Mouse (Mus musculus) gastrocnemius, adult 18-20 months (tissue): ENCODE results near the gene Cd37. TPM values are rescaled to one million over a fixed set of nuclear protein-coding genes. Genes with fewer than 3 reads are reported as not detected.
A peak's percentile ranks its signal among the peaks of the same experiment; 100 is the strongest.

Experiments
- DNase-seq: peaks from one replicate; pipeline ENCODE4 v3.0.0; 2021; ENCODE audit warnings: low spot score
- total RNA-seq, 2 experiments: library from RNA; stranded (reverse); gene quantifications; 2 replicates each; pipeline ENCODE4 v1.2.3; 2021

The Cd37 gene
- total RNA-seq, 2 experiments from 2014 or later = 1.1 to 1.2 TPM

DNA sequence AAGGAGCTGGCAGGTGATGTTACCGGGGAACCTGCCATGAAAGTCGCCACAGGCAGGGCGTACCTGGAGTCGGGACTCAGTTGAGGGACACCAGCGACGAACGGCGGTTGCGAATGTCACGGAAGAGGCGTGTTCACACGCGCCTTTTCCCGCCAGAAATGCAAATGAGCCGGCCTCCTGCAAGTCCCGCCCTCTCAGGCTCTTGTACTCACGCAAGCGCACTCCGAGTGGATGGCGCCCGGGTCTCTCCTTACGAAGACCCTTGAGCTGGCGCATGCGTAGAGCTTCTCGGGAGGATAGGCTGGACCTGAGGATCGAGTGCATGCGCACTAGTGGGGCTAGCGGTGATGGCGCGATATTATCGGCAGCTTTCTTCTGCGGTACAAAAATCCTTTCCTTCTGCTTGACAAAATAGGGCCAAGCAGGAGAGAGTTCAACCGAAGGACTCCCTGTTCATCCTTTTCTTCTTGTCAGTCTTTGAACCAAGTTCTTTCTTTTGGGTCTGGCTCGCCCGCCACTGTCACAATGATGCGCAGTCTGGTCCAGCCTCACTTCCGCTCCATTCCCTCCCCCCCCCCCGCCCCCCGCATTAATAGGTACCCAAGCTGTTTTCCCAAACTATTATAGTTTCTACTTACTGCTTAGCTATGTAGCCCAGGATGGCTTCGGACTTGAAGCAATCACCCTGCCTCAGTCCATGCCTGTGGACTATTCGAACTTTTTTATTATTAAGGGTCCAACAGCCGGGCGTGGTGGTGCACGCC, 34.4 kb downstream of the Cd37 start, which contains the start of gene Ccdc155:
Gene Ccdc155 (minus strand): TSS at position 513 of the 764 bp plus-strand sequence.
- DNase-seq = peak; percentile 80

DNA sequence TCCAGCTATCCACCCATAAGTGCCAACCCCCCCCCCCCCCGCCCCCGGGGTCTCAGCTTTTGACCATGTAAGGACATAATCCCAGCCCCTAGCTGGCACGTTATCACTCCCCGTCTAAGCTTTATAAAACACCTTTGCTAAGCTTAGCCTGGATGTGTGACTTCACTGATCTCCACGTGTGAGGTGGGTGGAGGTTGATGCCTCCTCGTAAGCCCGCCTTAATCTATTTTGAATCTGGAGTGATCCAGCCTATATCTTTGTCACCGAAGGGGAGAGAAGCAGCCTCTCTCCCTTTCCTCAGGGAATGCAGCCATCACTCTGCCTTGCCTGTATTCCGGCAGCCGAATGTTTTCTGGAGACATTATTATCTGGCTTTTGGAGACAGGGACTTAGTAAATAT, 36.3 kb downstream of the Cd37 start:
- no peak for DNase-seq

DNA sequence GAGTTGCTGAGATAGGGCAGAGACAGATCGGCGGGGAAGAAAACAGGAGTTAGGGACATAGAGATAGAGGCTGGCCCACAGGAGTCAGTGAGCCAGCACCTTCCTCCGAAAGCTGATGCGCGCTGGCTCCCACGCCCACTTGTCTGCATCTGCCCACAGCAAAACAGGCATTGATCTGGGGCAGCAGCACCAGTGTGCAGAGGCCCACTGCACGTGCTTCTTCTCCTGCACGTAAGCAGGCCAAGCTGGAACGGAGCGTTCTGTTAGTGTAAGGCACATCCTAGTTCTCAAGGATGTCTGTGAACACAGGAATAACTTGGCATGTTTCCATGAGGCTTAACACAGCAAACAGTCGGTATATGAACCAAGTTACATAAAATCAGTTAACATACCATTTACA, 40.0 kb downstream of the Cd37 start:
- no peak for DNase-seq

DNA sequence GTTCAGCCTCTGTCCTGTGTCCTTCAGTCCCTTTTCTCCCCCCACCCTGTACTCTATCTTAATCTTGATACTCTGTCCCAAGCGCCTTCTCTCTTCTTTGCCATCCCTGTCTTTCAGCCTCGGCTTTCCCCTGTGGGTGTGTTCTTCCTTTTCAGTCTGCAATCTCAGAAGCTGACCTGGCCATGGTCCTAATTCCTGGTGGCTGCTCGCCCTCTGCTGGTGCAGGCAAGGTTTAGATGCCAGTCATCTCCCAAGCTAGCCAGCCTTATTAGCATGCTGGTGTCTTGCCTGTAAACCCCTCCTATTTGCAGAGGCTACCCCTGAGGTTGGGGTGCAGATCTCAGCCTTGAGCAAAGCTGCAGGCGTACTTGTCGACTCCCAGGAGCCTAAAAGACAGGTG, 40.5 kb downstream of the Cd37 start:
- DNase-seq = peak; percentile 76

DNA sequence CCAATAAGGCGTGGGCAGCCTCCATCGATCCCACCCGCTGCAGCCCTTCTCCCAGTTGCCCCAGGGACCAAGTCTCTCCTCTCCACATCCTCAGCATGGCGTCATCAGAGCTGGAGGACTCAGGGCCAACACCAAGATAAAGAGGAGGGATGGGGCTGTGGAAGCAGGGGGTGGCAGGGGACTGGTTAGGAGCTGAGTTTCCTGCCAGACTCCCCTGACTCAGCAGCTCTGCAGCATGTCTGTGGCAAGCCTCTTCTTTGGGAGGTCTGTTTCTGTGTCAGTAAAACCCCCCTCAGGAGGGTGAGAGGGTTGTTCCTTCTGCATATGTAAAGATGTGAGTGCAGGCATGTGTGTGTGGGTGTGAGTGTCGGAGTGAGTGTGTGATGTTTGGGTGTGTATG, 41.9 kb downstream of the Cd37 start:
- DNase-seq = no peak

DNA sequence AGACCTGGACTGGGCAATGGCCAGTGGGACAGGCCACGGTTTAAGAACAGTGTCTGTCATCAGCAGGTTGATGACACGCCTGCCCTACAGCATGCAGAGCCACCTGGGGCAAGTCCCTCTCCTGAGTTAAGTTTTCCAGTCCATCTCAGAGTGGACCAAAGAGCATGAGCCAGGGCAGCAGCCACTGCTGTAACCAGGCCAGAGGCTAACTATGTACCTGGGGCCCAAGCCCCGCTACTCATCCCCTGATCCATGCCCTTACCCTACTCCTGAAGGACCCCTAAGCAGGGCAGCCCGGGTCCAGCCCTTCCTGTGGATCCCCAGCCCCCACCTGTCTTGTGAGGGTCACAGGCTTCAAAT, 42.8 kb downstream of the Cd37 start:
- DNase-seq = no peak

DNA sequence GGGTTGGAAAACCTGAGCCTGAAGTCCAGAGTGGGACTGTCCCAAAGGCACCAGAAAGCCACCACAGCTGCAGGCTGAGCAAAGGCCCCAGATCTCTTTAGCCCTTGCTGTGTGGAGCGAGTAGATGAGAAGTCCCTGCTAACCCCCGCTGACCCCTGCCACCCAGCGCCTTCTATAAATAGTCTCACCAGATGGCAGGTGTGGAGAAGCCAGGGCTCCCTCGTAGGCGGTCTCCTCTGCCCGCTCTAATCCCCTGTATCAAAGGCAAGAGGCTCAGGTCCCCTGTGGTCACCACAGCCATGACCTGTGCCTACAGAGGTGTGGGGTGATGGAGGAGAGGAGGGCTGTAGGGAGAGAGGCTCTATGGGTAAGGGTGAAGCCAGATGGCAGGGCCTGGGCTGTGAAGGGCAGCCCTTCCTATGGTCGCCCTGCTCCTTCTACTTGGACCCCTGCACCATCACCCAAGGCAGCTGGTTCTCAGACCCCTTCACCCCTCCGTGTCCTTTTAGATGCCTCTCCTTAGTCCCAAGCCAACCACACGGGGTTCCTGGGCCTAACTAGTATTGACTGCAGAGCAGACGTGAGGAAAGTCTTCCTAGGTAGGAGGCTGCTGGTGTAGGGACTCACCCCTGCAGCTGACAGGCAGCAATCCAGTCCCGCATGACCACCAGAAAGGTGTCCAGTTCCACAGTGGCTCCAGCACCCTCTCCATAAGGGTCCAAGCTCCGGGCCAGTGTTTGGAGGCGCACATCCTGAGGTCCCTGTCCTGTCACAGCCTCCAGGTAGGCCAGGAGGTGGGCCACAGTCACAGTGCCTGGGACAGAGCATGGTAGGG, 43.4 kb downstream of the Cd37 start:
- DNase-seq = peak; percentile 43

DNA sequence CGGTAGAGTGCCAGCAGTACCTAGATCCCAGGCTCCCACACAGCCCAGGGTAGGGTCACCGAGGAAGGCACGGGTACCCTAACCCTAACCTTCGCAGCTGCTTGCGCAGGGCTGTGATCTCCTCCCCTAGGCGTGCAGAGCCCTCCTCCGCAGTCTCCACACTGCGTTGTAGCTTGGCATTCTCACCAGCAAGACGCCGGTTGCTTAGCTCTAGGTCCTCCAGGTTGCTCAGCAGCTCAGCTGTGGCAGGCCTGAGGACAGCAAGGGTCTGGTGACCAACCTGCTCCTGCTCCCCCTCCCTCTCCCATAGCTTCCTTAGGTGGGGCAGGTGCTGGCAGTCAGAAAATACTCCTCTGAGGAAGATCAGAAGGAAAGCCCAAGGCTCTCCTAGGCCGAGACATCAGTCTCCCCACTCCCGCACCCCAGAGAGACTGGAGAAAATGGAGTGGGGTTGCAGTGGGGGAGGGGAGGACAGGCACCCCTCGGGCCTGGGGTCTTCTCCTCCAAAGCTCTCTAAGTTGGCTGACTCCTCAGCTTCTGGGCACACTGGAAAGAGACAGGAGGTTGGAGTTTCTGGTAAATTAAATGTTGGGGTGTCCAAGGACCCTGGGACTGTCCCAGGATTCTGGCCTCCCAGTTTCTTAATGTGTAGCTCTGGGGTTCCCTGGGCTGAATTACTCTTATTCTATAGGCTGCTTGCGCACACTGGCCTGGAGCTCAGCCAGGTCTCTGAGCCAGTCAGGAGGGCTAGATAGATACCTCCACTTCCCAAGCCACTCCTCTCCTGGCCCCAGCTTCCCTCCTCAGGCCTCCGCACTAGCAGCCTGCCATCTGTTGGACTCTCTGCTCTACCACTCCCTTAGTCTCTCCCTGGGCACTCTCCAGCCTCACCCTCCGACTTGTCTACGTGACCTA, 44.8 kb downstream of the Cd37 start:
- no peak for DNase-seq

DNA sequence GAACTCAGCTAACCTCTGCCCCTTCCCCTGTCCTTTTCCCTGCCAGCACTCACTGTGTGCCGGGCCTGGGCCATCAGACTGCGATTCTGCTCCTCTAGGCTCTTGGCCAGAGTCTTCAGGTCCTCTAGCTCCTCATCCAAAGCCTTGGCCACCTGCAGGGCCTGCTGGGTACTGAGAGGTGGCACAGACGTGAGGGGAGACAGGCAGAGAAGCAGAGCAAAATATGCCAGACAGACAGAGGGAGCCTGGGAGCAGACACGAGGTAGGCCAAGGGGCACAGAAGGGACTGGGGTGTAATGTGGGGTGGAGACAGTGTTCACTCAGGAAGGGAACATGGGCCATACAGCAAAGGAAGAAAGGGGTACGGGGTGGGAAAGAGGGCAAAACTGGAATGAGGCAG, 45.5 kb downstream of the Cd37 start:
- DNase-seq = no peak

DNA sequence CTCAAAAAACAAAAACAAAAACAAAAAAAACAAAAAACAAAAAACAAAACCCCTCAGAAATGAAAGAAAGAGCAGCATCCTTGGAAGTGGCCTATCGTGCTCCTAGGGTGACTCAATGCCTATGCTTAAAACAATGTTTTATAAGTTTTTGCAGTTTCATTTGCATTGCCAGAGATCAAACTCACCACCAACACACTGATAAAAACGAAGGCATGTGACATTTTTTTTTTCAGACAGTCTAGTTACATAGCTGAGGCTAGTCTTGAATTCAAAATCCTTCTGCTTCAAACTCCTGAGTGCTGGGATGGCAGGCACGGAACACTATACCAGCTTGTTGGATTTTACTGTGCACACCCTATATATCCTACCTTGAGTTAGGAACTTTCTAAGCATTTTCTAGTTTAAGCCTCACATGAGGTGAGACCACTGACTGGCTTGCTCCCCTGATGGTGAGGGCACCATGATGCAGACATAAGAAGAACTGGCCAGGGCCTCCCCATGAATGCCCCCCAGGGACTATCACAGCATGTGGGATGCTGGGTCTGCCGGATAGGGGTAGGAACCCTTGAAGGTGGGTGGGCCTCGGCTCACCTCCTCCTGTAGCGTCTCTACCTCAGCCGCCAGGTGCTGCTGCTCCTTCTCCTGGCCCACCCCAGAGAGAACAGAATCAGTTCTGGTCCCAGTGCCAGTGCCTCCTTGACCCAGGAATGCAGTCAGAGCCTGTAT, 46.2 kb downstream of the Cd37 start:
- DNase-seq = no peak

DNA sequence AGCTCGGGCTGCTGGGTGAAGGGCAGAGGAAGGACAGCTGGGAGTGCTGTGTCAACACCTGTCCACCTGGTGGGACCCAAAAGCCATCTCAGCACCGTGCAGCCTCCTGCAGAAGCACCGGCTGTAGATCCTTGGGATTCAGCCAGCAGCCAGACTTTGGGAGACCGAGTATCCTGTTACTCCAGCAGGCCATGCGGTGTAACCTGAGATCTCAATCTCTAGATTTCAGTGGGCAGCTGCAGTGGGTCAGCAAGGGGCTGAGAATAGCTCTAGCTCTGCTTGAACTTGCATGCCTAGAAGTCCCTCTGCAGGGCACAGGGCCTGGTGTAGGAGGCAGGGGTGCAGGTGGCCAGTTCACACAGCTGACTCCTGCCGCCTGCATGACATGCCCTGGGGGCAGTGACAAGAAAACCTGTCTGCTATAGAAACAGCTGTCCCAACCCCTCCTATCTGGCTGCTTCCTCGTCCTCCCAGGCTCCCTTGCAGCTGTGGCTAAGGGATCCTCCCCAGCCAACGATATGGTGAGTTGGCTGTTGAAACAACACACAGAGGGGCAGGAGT, 47.0 kb downstream of the Cd37 start:
- DNase-seq = peak; percentile 81

DNA sequence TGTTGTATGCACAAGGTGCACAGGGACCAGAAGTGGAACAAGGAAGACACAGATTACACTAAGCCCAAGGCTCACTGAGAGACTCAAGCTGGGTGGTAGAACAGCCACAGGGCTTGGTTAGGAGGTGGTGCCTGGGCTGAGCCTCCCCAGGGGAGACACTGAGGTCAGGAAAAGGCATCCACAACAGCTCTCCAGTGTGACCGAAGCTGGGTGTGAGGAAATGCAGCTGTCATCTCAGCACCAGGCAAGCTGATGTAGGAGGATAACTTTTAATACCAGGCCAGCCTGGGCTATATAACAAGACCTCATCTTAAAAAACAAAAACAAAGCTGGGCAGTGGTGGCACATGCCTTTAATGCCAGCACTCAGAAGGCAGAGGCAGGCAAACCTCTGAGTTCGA, 47.8 kb downstream of the Cd37 start:
- DNase-seq = no peak

DNA sequence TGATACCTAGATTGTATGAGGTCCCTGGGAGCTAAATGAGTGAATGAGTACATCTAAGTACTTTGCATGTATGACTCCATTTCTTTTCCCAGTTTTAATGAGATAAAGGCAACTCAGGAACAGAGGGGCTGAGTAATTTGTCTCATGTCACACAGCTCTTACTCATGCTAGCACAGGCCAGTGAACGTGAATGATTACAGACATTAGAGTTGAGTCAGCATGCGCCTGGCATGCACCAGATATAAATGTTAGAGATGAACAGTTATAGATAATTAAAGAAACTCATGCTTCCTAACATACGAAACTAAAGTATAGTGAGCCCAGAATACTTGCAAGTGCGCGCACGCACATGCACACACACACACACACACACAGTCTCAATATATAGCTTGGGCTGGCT, 48.7 kb downstream of the Cd37 start:
- DNase-seq = no peak

DNA sequence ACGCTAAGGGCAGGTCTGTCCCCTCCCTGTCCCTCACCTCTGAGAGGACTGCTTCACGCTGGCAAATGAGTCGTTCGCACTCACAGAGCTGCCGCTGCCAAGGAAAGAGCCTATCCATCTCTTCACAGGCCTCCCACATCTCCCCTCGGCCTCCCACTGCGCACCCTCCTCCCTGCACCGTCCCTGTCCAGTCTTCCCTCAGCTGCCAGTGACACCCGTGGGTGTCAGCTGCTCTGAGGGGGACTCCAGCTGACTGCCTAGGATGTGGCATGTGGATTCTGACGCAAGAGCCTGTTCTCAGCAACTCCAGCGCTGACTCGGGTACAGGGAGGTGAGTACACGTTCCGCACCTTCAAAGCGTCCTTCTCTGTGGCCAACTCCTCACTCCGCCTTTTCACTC, 49.3 kb downstream of the Cd37 start:
- DNase-seq = no peak

DNA sequence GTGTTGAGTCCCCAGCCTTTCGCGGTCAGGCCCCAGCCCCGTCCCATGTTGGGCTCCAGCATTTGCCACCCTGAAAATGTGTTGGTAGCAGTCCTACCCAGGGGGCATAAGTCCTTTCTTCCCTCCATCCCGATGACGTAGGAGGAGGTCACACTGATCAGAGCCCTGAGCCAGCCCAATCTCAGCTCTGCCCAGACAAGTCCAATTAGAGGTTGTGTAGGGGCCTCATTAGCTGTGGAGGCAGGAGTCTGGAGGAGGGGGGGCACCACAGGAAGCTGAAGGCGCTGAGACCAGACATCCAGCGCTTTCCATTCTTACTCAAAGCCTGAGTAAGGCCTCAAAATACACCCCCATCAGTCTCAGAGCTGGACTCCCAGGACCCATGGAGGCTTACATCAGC, 53.0 kb downstream of the Cd37 start:
- no peak for DNase-seq

DNA sequence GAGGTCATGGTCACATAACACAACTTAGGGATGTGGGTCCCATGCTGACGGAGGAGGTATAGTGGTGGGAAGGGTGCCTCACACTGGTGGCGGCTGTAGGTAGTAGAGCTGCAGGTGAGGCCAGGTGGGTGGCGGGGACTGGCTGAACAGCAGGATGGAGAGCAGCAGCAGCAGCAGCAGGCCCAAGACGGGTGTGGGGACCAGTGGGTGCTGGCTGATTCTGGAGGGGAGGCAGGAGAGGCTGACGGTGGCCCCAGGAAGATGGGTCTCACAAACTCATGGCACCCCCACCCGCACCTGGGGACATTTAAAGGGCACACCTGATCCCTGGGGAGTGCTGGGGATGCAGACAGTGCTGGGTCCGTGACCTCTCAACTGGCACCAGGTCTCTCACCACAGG, 55.2 kb downstream of the Cd37 start:
- no peak for DNase-seq

Other genes with a start within 250 kb of the Cd37 start
- gene Irf3, start 241.5 kb downstream of the Cd37 start, total RNA-seq = 10 to 100 TPM; 15.0 to 19.1 TPM
- 1 to 10 TPM; 8.4 to 8.5 TPM for gene Bcl2l12, start 240.4 kb downstream of the Cd37 start, total RNA-seq
- gene Scaf1, start 222.8 kb downstream of the Cd37 start, total RNA-seq = 10 to 100 TPM; 41.3 to 46.2 TPM
- gene Rras, start 221.2 kb downstream of the Cd37 start, total RNA-seq = 10 to 100 TPM; 20.8 to 26.8 TPM
- gene Prr12, start 186.2 kb downstream of the Cd37 start, total RNA-seq = 10 to 100 TPM; 13.1 to 16.0 TPM
- 10 to 100 TPM; 27.9 to 28.3 TPM for gene Nosip, start 176.7 kb downstream of the Cd37 start, total RNA-seq
- 10 to 100 TPM; 10.2 to 10.4 TPM for gene Prrg2, start 176.4 kb downstream of the Cd37 start, total RNA-seq
- 10 to 100 TPM in 1 of 2 experiments, 1 to 10 TPM in 1; 8.0 to 12.5 TPM for gene Rcn3, start 146.9 kb downstream of the Cd37 start, total RNA-seq
- 10 to 100 TPM; 27.4 to 29.1 TPM for gene Fcgrt, start 135.3 kb downstream of the Cd37 start, total RNA-seq
- gene Rps11, start 114.7 kb downstream of the Cd37 start, total RNA-seq = 100 to 1,000 TPM; 490 to 529 TPM
- 100 to 1,000 TPM; 643 to 706 TPM for gene Rpl13a, start 110.4 kb downstream of the Cd37 start, total RNA-seq
- gene Gm45713, start 102.9 kb downstream of the Cd37 start, total RNA-seq = 1 to 10 TPM in 1 of 2 experiments, not detected in 1; 1.2 TPM
- gene Flt3l, start 102.7 kb downstream of the Cd37 start, total RNA-seq = 1 to 10 TPM; 1.8 to 3.0 TPM
- 10 to 100 TPM; 34.2 to 34.5 TPM for gene Pih1d1, start 84.8 kb downstream of the Cd37 start, total RNA-seq
- gene Aldh16a1, start 84.5 kb downstream of the Cd37 start, total RNA-seq = 10 to 100 TPM; 10.6 to 12.8 TPM
- gene Slc17a7, start 75.2 kb downstream of the Cd37 start, total RNA-seq = under 1 TPM; 0.14 to 0.17 TPM
- gene Gfy, start 59.5 kb downstream of the Cd37 start, total RNA-seq = not detected
- gene Pth2, start 58.1 kb downstream of the Cd37 start, total RNA-seq = not detected
- gene Ccdc155, start 34.2 kb downstream of the Cd37 start, total RNA-seq = not detected
- gene Dkkl1, start 27.0 kb downstream of the Cd37 start, total RNA-seq = not detected
- gene Tead2, start 23.4 kb downstream of the Cd37 start, total RNA-seq = 1 to 10 TPM; 1.2 to 1.3 TPM
- not detected for gene Slc6a16, start 2.0 kb upstream of the Cd37 start, total RNA-seq
- gene Slc6a21, start 38.4 kb upstream of the Cd37 start, total RNA-seq = not detected
- 10 to 100 TPM; 25.9 to 31.3 TPM for gene Trpm4, start 94.7 kb upstream of the Cd37 start, total RNA-seq
- 100 to 1,000 TPM; 877 to 904 TPM for gene Hrc, start 96.2 kb upstream of the Cd37 start, total RNA-seq
- under 1 TPM; 0.11 to 0.21 TPM for gene Ppfia3, start 127.9 kb upstream of the Cd37 start, total RNA-seq
- gene Lin7b, start 131.5 kb upstream of the Cd37 start, total RNA-seq = not detected
- 10 to 100 TPM; 60.3 to 65.4 TPM for gene Snrnp70, start 156.6 kb upstream of the Cd37 start, total RNA-seq
- gene Kcna7, start 166.5 kb upstream of the Cd37 start, total RNA-seq = 10 to 100 TPM; 83.7 to 93.5 TPM
- 1 to 10 TPM; 4.3 to 4.7 TPM for gene Ntf5, start 174.6 kb upstream of the Cd37 start, total RNA-seq
- under 1 TPM; 0.47 to 0.59 TPM for gene Lhb, start 181.7 kb upstream of the Cd37 start, total RNA-seq
- 100 to 1,000 TPM; 321 to 326 TPM for gene Gys1, start 195.7 kb upstream of the Cd37 start, total RNA-seq
- 10 to 100 TPM; 26.6 to 27.9 TPM for gene Ruvbl2, start 199.0 kb upstream of the Cd37 start, total RNA-seq
- 100 to 1,000 TPM; 109 to 151 TPM for gene Ftl1, start 220.8 kb upstream of the Cd37 start, total RNA-seq
- gene Bax, start 227.8 kb upstream of the Cd37 start, total RNA-seq = 10 to 100 TPM; 14.2 to 16.6 TPM
- gene Tulp2, start 242.8 kb upstream of the Cd37 start, total RNA-seq = not detected
- 1 to 10 TPM; 8.1 to 9.6 TPM for gene Gm45808, start 247.7 kb upstream of the Cd37 start, total RNA-seq
- 10 to 100 TPM; 22.6 to 22.9 TPM for gene Dhdh, start 249.7 kb upstream of the Cd37 start, total RNA-seq